Comparison of ENCODE assay signal across 1 mouse cellular context in genomic region chr11:33157453-33158196, GRCm38 (mm10).
A peak's percentile ranks its signal among the peaks of the same experiment; 100 is the strongest.
TF ChIP-seq lines count a peak whose summit lies in the region.

No protein-coding gene starts in this region.

TF ChIP-seq in MEL, 35 proteins besides CTCF, POLR2A, EP300 and RAD21 (continued from another document):
- no peak for TF ChIP-seq MXI1 (IDR thresholded peaks at IDR 0.05; ENCODE audit: low read depth, low read length)
- no peak for TF ChIP-seq BHLHE40 (IDR thresholded peaks at IDR 0.05; ENCODE audit: borderline replicate concordance, low read depth, low read length)
- no peak for TF ChIP-seq KAT2A (conservative IDR thresholded peaks at IDR 0.05; ENCODE audit: low read depth, low read length)
- no peak for TF ChIP-seq USF2 (IDR thresholded peaks at IDR 0.05; ENCODE audit: borderline replicate concordance in 1 of 2, insufficient read depth in 1 of 2, low read depth in 1 of 2, low read length in 2 of 2)
- no peak for TF ChIP-seq GABPA (IDR thresholded peaks at IDR 0.05; ENCODE audit: low read depth, low read length)
- no peak for TF ChIP-seq MEF2A (IDR thresholded peaks at IDR 0.05; ENCODE audit: extremely low read depth, insufficient replicate concordance, low read depth, low read length, poor library complexity, severe bottlenecking)
- TF ChIP-seq POLR2AphosphoS2 (IDR thresholded peaks at IDR 0.05; ENCODE audit: low read length): peak; percentile 73
- no peak for TF ChIP-seq MAX (IDR thresholded peaks at IDR 0.05; ENCODE audit: low read length)
- TF ChIP-seq POLR2AphosphoS5 (IDR thresholded peaks at IDR 0.05; ENCODE audit: borderline replicate concordance, low read depth, low read length): no peak
- TF ChIP-seq USF1 (IDR thresholded peaks at IDR 0.05; ENCODE audit: low read depth, low read length): no peak
- TF ChIP-seq MYC (IDR thresholded peaks at IDR 0.05; ENCODE audit: low read depth, low read length): peak; percentile 70; the same call in 1 of the 2 replicates
- 0 out of 2 replicates have a peak, but pooled peaks have one; percentile 32 for TF ChIP-seq RCOR1 (IDR thresholded peaks at IDR 0.05; ENCODE audit: low read depth, low read length)
- TF ChIP-seq GATA1 (IDR thresholded peaks at IDR 0.05; ENCODE audit: low read depth, low read length): no peak
- TF ChIP-seq UBTF (IDR thresholded peaks at IDR 0.05; ENCODE audit: borderline replicate concordance, insufficient read depth, low read depth, low read length): no peak
- TF ChIP-seq MAFK (IDR thresholded peaks at IDR 0.05; ENCODE audit: borderline replicate concordance, low read depth, low read length): no peak
- TF ChIP-seq NELFE (IDR thresholded peaks at IDR 0.05; ENCODE audit: low read depth, low read length): no peak
- TF ChIP-seq HCFC1 (IDR thresholded peaks at IDR 0.05; ENCODE audit: low read depth, low read length): no peak
- TF ChIP-seq MYB (IDR thresholded peaks at IDR 0.05; ENCODE audit: low read depth, low read length): 0 out of 2 replicates have a peak, but pooled peaks have one; percentile 30
- no peak for TF ChIP-seq ETS1 (IDR thresholded peaks at IDR 0.05; ENCODE audit: low read depth, low read length)
- TF ChIP-seq E2F4 (IDR thresholded peaks at IDR 0.05; ENCODE audit: borderline replicate concordance, low read depth, low read length): no peak
- TF ChIP-seq ZNF384 (IDR thresholded peaks at IDR 0.05; ENCODE audit: low read depth, low read length): no peak
- TF ChIP-seq TAL1 (IDR thresholded peaks at IDR 0.05; ENCODE audit: low read length): no peak
- TF ChIP-seq MAZ (IDR thresholded peaks at IDR 0.05; ENCODE audit: low read depth, low read length): no peak
